Mouse (Mus musculus) cortical plate, adult 2 months (tissue): ENCODE results near the gene Ndufa4l2.

Experiments
- CTCF ChIP-seq: fragments of 200-500 bp; IDR thresholded peaks from 2 replicates; pipeline ENCODE4 v1.5.1; 2011; ENCODE audit warnings: mild to moderate bottlenecking, control low read depth, low read length; ENCODE audit not compliant: insufficient read depth; ENCODE audit errors: extremely low read depth
- POLR2A ChIP-seq: fragments of 200-500 bp; IDR thresholded peaks from 2 replicates; pipeline ENCODE4 v1.6.1; 2011; ENCODE audit warnings: mild to moderate bottlenecking, low read length, control low read depth; ENCODE audit not compliant: insufficient read depth; ENCODE audit errors: extremely low read depth

GRCm38 (mm10) chr10:127480833-127481813, 33.6 kb upstream of the Ndufa4l2 start:
- TF ChIP-seq POLR2A (peak; percentile 35; the same call in 1 of the 2 replicates), CTCF (no peak)
